Mouse (Mus musculus) adrenal gland, adult 18-20 months (tissue): Measurements from ENCODE around the gene Ryk. TPM values are rescaled to one million over a fixed set of nuclear protein-coding genes. Genes with fewer than 3 reads are reported as not detected.

ENCODE experiments used
- DNase-seq, 2 experiments: peaks; one replicate each; pipeline ENCODE4 v3.0.0; 2021 to 2022; ENCODE audit warnings: low spot score in 2 of 2
- total RNA-seq, 2 experiments: library from RNA; stranded (reverse); gene quantifications; 1 replicate in 1 of 2; 2 replicates in 1 of 2; pipeline ENCODE4 v1.2.3; 2021

Ryk gene
- total RNA-seq, 2 experiments from 2014 or later = 58.3 to 64.6 TPM

GRCm38 (mm10) chr9:102857856-102858255 is 23.1 kb downstream of the Ryk start:
- DNase-seq = no peak

- no peak for DNase-seq
These were observed 23.6 kb downstream of the Ryk start for GRCm38 (mm10) chr9:102858283-102858682.

GRCm38 (mm10) chr9:102859399-102859798 is 24.7 kb downstream of the Ryk start:
- DNase-seq = no peak

GRCm38 (mm10) chr9:102859963-102860362 is 25.2 kb downstream of the Ryk start:
- DNase-seq = no peak

GRCm38 (mm10) chr9:102860802-102861469 is 26.2 kb downstream of the Ryk start:
- no peak for DNase-seq

GRCm38 (mm10) chr9:102861789-102862188 is 27.1 kb downstream of the Ryk start:
- no peak for DNase-seq

GRCm38 (mm10) chr9:102862260-102862659 is 27.5 kb downstream of the Ryk start:
- no peak for DNase-seq

GRCm38 (mm10) chr9:102863876-102864545 is 29.3 kb downstream of the Ryk start:
- DNase-seq = no peak

GRCm38 (mm10) chr9:102864931-102865330 is 30.2 kb downstream of the Ryk start:
- no peak for DNase-seq

- DNase-seq = no peak
These were observed 31.4 kb downstream of the Ryk start for GRCm38 (mm10) chr9:102865946-102866737.

GRCm38 (mm10) chr9:102866893-102867292 is 32.2 kb downstream of the Ryk start:
- DNase-seq = peak; percentile 79 to 85

GRCm38 (mm10) chr9:102867516-102867915 is 32.8 kb downstream of the Ryk start:
- no peak for DNase-seq

- DNase-seq = no peak
These were observed 33.7 kb downstream of the Ryk start for GRCm38 (mm10) chr9:102868451-102868850.

GRCm38 (mm10) chr9:102876054-102876690 is 41.5 kb downstream of the Ryk start:
- DNase-seq = no peak

GRCm38 (mm10) chr9:102877916-102878315 is 43.2 kb downstream of the Ryk start:
- no peak for DNase-seq

- DNase-seq = peak; percentile 40 to 55
These were observed 44.8 kb downstream of the Ryk start for GRCm38 (mm10) chr9:102879545-102879944.

- DNase-seq = no peak
These were observed 50.0 kb downstream of the Ryk start for GRCm38 (mm10) chr9:102884703-102885102.

GRCm38 (mm10) chr9:102890166-102890565 is 55.4 kb downstream of the Ryk start:
- DNase-seq = no peak

GRCm38 (mm10) chr9:102892480-102893355 is 58.0 kb downstream of the Ryk start:
- DNase-seq = no peak

- no peak for DNase-seq
These were observed 58.7 kb downstream of the Ryk start for GRCm38 (mm10) chr9:102893356-102893870.
